Comparison of ENCODE assay signal across 8 mouse cellular contexts in the genomic region with DNA sequence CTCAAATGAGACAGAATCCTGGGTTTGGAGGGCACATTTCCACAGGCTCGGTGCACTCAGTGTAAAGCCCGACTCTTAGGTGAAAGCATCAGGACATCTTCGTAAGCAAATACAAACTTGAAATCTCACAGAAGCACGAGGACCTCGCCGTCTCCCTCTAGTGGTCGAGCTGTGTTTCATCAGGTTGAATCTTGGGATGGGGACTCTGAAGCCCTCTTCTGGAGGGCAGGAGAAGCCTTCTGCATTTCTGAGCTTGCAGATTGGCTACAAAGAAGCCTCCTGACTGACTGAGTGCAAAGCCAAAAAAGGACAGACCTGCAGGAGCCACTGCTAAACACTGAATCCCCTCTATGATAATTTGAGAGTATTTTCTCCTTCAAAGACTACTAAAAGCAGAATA. TPM values are rescaled to one million over a fixed set of nuclear protein-coding genes. Genes with fewer than 3 reads are reported as not detected.
DNase-seq lines count a peak whose midpoint lies in the region; TF ChIP-seq lines count a peak whose summit lies in the region.

No protein-coding gene starts in this region.

- no peak for TF ChIP-seq EP300 in ES-Bruce4 (IDR thresholded peaks at IDR 0.05; ENCODE audit: insufficient read depth, low read depth, low read length)

- H3K9ac ChIP-seq in ES-Bruce4 (ENCODE audit: low read depth, poor library complexity, severe bottlenecking), result no peak overlapping the region

- H3K27me3 ChIP-seq in ES-Bruce4 (ENCODE audit: control insufficient read depth, insufficient read depth, low read length, poor library complexity, severe bottlenecking), result no peaks in the 10 kb centered on the region

- intact Hi-C loops in gastrocnemius, postnatal 36 days (cut with DNase I), result loop anchor here (5.0 kb wide), 1 partner anchor 332 kb away; no protein-coding TSS in a partner anchor

- H3K9me3 ChIP-seq in ES-Bruce4 (replicated peaks; ENCODE audit: control insufficient read depth, insufficient read depth, low read length, poor library complexity, severe bottlenecking), result no peaks in the 10 kb centered on the region

- DNase-seq in adrenal gland, adult 18-20 months (ENCODE audit: low spot score in 2 of 2), result peak; percentile 65 to 74
- DNase-seq in embryo, embryonic 10 days (ENCODE audit: low spot score), result peak; percentile 87
- DNase-seq in gastrocnemius, postnatal 36 days, result peak; percentile 18 to 45
- peak; percentile 39 for DNase-seq in layer of hippocampus, adult 9-10 months (ENCODE audit: low spot score)
- DNase-seq in lung, postnatal 36 days, result peak; percentile 75
- DNase-seq in right cerebral cortex, postnatal 4 days, result peak; percentile 65
- peak; percentile 54 for DNase-seq in yolk sac, embryonic 10.5 days (ENCODE audit: low spot score)

- no peaks in the 10 kb centered on the region for H3K4me1 ChIP-seq in ES-Bruce4 (ENCODE audit: control insufficient read depth, insufficient read depth, low read length)

- no peaks in the 10 kb centered on the region for H3K36me3 ChIP-seq in ES-Bruce4 (ENCODE audit: control insufficient read depth, insufficient read depth, low read length, poor library complexity, severe bottlenecking)

- TF ChIP-seq POLR2A in ES-Bruce4 (IDR thresholded peaks at IDR 0.05; ENCODE audit: insufficient read depth, low read length), result no peak

- no peak overlapping the region for H3K27ac ChIP-seq in ES-Bruce4 (ENCODE audit: insufficient read depth, low read length)

- TF ChIP-seq CTCF in ES-Bruce4 (IDR thresholded peaks at IDR 0.05; ENCODE audit: low read depth, low read length), result peak; percentile 87

- no peak overlapping the region for H3K4me3 ChIP-seq in ES-Bruce4 (ENCODE audit: low read depth, low read length)

RNA-seq across cellular contexts. Expression of a gene that starts 39.2 kb away (rescaled TPM):
- polyA plus RNA-seq in ES-Bruce4 (2011; ENCODE audit: insufficient read depth, insufficient read length, low read depth, missing spikeins), result not detected in 2 replicates
- under 1 TPM; 0.17 to 0.22 TPM for total RNA-seq in adrenal gland, adult 18-20 months (2021)
- total RNA-seq in gastrocnemius, postnatal 36 days (2021), result under 1 TPM; 0.12 to 0.13 TPM

Comparison
In these comparisons a context has a peak if more than half of its experiments do, and no peak if none do; other contexts are left out.
1. DNase-seq: peak in every context shown above with its lines; median percentile 87 in embryo, embryonic 10 days; 75 in lung, postnatal 36 days; 70 in adrenal gland, adult 18-20 months; 65 in right cerebral cortex, postnatal 4 days; 54 in yolk sac, embryonic 10.5 days; 39 in layer of hippocampus, adult 9-10 months; 32 in gastrocnemius, postnatal 36 days.